Mouse (Mus musculus) erythroid progenitor cell, adult 5-6 weeks (primary cell): Measurements from ENCODE around the gene Plac9a. TPM values are rescaled to one million over a fixed set of nuclear protein-coding genes. Genes with fewer than 3 reads are reported as not detected.
"Not testable (repeated sequence)": the region's sequence is repeated elsewhere in the genome, so short reads cannot be mapped to it uniquely, and the experiment has no call there.

ENCODE experiments used
- ATAC-seq: replicated peaks from 2 replicates; pipeline ENCODE4 v1.8.0; 2016; ENCODE audit warnings: moderate number of reproducible peaks, mild to moderate bottlenecking, moderate TSS enrichment, inconsistent platforms; ENCODE audit not compliant: poor library complexity, low FRiP score, severe bottlenecking
- total RNA-seq, 2 experiments: library from RNA; stranded (forward) in 1 of 2; stranded (reverse) in 1 of 2; fragments of 150-400 nt in 1 of 2; fragments of 186-747, 209-891 nt in 1 of 2; gene quantifications; 2 replicates each; pipeline versions ENCODE4 v1.2.3 to v1.2.4; 2015 to 2017; ENCODE audit warnings: low replicate concordance in 2 of 2

Gene Plac9a
- total RNA-seq (2015; ENCODE audit: low replicate concordance) (not detected in 2 replicates), total RNA-seq (2017; ENCODE audit: low replicate concordance) (not detected in 2 replicates)

DNA sequence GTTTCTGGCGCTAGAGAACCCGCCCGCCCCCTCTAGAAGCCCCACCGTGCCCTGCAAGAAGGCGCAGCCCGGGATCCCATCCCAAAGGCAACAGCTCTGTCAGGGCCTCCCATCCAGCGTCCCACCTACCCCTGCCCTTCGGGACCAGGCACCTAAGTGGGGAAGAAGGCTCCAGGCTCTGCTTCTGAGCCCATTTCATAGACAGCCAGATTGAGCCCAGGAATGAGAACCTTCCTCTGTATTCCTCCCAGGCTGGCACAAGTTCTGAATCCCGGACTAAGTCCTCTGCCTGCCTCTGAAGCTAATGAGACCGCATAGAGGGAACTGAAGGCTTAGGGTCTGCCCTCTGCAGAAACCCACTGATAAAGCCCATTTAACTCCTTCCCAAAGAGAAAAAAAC lies at the start of gene Plac9a:
Gene Plac9a (minus strand): TSS at position 101 of the 400 bp plus-strand sequence.
- not testable (repeated sequence) for ATAC-seq

DNA sequence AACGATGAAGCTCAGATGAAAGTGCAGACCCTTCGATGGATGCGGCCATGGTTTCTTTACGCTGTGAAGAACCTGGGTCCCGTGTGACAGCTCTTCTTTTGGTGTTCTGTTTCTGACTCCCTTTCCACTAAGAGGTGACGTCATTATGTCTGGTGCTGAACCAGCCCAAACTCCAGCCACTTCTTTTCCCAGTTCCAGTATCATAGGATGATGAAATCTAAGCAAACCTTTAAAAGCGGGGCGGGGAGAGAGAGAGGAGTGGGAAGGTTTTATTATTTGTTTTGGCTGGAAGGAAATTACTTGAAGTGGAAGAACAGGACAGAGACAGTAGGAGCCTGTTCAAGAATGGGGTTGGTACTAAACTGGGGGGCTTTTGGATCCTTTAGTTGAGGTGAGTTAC lies 35.1 kb upstream of the Plac9a start, which contains the start of gene Cphx1:
Gene Cphx1 (plus strand): TSS at position 301 of the 400 bp plus-strand sequence.
- not testable (repeated sequence) for ATAC-seq

DNA sequence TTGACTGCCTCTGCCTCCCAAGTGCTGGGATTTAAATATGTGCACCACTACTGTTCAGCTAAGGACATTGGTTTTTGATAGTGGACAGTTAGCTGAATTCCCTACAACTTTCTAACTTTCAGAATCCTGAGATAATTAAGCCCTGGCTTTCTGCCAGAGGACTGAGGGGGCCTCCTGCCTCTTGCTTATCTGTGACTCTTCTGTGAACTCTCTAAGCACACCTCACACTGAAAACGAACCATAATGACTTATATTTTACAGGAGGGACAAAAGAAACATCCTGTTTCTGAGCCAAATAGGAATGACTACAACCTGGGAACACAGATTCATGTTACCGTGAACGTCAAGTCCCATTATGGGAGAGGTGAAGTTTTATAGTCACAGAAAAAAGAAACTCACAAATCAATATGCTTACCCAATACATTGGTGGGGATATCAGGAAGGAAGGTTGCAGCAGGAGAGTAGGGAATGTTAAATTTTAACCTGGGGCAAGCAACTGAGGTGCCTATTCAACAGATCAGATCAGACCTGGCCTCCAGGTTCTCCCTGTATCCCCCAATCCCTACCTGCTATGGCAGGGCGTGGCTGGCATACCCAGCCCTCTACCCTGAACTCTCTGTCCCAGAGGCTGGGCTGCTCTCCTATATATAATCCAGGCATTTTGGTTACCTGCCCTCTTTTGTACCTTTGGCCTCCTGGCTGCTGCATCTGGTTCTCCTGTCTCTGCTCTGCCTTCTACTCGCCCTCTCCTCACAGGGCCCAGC lies 34.1 kb upstream of the Plac9a start:
- ATAC-seq = not testable (repeated sequence)

DNA sequence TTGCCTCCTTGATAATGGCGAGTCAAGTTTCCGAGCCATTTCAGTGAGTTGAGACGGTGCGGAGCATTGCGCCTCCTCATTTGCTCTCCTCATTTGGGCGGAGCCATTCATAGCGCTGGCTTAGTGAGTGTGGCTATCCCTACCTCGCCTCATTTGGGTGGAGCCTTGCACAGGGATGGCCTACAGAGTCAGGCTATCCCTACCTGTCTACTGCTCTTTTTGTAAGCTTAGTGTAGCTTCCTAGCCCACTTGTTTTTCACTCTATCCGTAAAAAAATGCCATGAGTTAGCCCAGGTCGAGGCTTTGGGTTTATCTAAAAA lies 24.6 kb upstream of the Plac9a start, which contains the start of gene Tmem254a:
Gene Tmem254a (minus strand): TSS at position 111 of the 320 bp plus-strand sequence.
- peak; percentile 90 for ATAC-seq

DNA sequence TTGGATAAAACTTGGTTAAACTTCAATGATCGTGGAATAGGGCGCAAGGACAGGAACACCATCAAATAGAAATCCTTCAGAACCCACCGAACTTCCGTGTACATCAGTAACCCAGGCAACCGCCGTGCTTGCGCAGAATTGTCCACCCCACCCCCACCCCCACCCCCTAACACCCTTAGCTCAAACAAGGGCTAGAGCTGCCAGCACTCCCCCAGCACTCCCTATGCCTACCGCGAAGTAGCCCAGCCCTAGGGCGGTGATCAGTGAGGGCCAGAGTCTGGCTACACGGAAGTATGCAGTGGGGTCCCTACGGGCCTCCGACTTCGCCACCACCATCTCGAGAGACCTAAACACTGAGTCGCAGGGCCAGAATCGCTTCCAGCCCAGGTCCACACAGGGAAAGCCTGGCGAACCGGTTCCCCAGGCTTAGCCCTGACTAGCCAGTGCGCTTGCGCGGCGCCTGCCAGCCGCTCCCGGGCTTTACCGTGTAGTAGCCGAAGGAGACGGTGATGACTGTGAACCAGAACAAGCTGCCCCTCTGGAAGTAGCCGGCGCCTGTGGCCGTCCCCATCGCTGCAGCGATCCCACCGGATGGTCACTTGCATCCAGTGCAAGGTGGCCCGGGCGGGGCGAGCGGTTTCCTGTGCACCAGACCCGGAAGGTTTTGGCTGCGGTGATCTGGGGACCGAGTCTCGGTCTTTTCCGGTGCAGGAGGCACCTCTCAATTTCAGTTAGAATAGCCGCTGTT lies 24.1 kb upstream of the Plac9a start:
- ATAC-seq = peak; percentile 46

DNA sequence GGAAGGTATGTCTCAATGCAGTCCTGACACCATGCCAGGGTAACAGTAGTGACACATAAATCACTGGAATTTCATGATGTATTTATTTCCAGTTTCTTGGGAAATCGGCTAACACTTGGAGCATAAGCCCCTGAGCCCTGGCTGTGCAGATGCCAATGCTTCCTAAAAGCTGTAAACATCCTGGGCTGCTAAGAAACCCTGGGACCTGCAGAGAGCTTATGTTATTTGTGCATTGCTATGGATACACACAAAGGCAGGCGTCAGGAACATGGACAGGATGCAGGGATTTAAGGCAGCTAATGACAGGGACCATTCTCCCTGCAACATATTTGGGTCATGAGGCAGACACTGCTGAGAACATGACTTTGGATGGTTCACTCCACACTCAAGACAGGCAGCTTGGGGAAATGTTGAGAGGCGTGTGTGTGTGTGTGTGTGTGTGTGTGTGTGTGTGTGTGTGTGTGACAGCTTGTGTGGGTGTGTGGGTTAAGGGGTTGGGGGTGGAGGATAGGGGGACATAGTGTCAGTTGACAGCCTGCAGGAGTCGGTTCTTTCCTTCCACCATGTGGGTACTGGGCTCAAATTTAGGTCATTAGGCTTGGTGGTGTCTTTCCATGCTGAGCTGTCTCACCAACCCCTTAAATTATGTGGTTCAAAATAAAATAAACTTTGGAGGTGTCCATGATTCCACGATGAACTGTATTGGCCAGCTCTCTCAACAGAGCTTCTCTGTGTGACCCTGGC lies 15.7 kb upstream of the Plac9a start:
- ATAC-seq = not testable (repeated sequence)

DNA sequence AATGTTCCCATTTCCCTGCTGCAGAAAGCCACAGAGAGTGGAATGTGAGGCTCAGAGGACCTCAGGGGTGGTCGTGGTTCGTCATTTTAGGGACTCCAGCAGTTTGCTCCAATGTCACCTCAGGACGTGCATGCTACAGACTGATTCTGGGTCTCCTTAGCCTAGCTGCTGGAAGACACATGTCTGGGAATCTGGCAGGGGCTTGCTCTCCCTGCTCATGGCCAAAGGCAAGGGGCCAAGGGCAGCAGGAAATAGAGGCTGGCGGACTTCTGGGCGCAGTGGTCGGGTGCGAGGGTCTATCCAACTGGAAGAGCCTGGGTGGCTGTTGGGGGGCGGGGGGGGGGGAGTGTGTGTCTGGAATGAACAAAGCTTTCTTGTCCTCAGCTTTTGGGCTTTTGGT lies 6.1 kb upstream of the Plac9a start:
- ATAC-seq = not testable (repeated sequence)

DNA sequence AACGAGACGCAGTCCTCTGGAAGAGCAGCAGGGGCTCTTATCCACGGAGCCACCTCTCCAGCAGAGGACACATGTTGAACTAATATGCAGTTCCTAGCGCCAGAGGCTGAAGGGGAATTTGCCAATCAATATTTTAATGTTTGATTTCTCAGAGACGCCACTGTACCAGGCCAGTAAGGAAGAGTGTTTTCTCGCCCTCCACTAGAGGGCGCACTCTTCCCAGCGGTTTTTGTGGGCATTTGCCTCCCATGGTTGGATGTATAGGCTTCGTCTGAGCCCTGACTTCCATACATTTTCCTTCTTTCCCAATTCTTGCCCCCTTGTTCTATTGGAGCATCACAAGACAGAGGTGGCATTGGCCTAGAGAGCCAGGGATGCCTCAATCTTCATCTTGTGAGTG lies 4.4 kb upstream of the Plac9a start:
- ATAC-seq = not testable (repeated sequence)

DNA sequence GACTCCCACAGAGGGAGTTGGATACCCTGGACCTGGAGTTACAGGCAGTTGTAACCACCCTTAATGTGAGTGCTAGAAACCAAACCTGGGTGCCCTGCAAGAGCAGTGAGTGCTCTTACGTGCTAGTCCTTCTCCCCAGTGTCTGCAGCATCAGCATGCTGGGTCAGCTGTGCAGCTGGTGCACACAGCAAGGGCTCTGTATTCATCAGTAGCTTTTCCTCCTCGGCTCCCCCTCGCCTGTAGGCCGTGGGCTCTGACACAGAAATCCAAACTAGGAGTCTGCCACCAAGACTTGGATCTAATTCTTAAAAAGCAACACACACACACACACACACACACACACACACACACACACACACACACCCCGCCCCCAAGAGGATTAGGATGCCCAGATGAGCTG lies 2.3 kb upstream of the Plac9a start:
- ATAC-seq = not testable (repeated sequence)

DNA sequence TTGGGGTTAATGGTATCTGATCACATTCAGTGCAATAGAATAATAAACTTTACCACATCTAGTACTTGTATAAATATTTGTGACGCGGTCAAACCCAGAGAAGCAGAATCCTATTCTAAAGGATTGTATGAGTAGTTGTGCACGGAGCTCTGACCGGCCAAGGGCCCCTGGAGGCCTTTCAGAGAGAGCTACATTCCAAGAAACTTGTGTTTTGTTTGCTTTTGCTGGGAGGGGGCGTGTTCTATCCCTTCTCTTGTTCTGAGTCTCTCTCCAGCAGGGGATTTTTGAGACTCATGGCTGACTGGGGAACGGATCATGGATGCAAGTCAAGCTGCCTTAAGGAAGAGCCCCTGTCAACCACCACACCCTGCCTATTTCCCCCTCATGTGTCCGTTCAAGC lies 7.2 kb downstream of the Plac9a start:
- ATAC-seq = not testable (repeated sequence)

DNA sequence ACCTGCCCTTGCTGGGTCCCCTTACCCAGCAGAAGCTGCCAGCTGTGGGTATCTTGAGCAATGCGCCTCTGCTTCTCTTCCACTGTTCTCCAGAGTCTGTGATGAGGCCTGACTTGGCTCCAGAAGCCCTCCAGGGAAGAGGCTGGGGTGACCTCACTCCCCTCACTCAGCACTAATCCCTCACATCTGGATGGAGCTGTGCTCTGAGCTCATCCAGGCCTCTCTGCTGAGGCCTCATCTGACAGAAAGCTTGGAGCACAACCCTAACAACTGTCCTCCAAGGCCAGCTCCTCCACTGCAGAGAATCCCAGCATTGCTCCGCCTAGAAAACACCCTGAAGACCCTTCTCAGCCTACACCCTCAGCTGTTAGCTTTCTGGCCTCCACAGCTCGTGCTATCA lies 8.3 kb downstream of the Plac9a start:
- not testable (repeated sequence) for ATAC-seq

DNA sequence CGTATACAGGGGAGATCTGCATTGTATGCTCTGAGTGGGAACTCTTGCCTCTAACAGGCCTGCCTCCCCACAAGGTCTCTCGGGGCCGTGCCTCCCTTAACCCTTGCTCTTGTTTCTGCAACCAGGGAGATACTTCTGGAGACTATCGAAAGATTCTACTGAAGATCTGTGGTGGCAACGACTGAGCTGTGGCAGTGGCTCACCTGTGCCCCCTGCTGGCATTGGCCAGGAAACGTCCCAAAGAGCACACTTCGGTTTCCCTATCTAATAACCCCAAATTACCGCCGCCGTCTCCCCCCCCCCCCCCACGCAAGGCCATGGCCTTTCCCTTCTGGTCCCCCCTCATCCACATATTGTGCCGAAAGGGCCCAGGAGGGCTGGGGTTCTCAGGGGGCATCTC lies 17.0 kb downstream of the Plac9a start:
- ATAC-seq = not testable (repeated sequence)

DNA sequence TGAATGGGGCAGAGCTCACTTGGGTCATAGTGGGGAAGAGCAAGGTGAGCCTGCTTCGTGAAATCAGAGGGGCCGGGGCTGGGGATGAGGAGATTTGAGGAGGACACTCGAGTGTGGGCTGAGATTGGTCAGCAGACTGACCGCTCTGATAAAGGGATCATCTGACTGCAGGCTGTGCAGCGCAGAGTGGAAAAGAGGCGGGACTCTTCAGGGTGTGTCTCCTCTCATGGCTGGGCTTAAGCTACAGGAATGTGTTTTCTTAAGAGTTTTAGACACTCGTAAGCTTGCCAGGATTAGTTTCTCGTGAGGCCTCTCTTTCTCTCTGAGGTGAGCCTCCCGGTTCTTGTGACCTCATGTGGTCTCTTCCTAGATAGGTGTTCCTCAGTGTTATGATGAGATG lies 21.1 kb downstream of the Plac9a start:
- not testable (repeated sequence) for ATAC-seq

DNA sequence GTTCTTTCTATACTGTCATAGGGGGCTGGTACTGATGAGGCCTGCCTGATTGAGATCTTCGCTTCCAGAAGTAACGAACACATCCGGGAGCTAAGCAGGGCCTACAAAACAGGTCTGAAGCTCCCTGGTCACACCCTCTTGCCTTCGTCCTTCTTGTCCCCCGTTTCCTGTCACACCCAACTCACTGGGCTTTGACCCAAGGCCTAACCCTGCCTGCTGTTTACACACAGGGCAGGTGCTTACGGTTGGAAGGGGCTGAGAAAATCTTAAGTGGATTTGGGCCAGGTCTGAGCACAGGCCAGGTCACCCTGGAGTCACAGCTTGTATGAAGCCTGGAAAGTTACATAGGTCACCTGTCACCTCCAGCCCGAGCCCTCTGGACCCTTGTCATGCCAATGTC lies 26.3 kb downstream of the Plac9a start:
- not testable (repeated sequence) for ATAC-seq

DNA sequence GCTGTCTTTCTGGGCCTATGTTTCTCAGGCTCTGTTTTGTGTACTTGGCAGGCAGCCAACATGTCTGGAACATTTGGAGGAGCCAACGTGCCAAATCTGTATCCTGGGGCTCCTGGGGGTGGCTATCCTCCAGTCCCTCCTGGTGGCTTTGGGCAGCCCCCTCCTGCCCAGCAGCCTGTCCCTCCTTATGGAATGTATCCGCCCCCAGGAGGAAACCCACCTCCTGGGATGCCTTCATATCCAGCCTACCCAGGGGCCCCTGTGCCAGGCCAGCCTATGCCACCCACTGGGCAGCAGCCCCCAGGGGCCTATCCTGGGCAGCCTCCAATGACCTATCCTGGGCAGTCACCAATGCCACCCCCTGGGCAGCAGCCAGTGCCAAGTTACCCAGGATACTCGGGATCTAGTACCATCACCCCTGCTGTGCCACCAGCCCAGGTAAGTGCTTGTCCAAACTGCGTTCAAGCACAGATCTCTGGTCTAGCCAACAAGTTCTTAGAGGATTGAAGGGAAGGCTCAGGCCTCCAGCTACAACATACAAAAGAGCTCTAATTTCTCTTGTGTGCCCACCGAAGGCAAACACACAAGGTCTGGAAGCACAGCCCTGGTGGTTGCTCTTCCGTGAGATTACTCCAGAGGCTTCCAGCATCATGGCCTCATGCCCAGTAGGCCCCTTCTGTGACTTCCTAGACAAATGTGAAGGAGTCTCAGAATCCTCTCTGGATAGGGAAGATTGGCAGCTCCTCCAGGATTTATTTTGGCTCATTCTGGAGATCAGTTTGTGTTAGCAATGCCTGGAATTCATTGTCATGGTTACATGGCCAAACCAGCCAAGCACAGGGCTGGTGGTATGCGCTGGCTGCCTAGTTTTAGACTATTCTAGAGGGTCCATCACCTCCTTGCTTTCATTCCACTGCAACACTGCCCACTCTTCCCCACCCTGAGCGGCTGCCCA lies 30.2 kb downstream of the Plac9a start:
- no peak for ATAC-seq

DNA sequence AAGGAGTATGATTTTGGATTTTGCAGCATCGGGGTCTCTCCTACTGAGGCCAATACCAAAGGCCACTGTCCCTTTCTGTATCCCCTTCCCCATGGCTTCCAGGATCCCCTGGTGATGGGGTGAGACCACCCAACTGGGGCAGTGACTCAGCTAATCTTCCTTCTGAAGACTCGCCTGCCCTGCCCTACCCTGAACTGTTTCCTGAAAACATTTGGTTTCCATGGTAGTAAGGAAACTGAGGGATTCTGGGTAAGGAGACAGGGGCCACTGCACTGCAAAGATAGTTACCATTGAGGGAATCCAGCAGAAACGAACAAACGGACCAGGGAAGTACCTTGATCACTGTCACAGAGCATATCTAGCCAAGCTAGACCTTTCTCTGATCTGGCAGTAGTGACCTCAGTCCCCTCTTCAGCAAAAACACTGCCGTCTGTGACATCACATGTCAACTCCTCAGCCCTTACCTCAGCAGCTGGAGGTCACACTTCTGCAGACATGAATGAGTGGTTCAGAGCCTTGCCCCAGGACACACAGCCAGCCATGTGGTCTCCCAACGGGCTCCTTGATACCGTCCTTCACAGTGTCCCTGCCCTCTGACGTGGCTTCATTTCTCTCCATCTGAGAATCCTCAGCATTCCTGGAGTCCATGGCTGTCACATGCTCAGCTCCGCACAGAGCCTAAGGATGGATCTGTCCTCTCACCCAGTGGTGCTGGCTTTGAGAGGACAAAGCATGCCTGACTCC lies 33.6 kb downstream of the Plac9a start:
- no peak for ATAC-seq

DNA sequence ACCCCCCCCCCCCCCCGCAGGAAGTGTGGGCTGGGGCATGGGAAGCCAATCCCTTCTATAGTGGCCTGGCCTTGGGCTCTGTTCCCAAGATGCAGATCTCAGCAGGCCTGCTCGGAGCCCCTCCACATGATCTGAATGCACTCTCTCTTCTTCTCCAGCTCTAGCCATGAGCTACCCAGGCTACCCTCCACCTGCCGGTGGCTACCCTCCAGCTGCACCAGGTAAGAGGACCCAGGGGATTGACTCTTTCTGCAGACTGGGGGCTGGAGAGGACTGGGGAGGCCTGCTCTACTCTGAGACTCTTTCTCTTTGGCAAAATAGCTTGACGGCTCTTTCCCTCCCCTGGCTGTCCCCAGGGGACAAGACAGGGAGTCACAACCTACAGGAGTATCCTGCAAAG lies 34.2 kb downstream of the Plac9a start:
- ATAC-seq = no peak

DNA sequence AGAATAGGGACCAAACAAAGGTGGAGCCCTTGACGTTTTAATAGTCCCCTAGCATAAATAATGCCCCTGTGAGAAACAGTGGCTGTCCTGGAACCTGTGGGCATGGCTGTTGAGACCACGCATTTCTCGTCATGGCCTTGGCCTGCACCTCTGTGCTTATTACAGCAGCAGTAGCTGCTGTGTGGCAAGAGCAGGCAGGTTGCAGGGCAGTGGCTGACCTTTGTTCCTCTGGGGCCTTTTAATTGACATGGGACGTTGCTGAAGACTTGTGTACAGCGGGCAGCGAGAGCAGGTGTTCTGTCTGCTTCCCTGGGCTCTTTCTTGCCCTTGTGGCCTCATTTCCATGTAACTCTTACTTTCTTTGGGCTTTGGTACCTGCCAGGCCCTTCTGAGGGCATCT lies 35.1 kb downstream of the Plac9a start:
- no peak for ATAC-seq

DNA sequence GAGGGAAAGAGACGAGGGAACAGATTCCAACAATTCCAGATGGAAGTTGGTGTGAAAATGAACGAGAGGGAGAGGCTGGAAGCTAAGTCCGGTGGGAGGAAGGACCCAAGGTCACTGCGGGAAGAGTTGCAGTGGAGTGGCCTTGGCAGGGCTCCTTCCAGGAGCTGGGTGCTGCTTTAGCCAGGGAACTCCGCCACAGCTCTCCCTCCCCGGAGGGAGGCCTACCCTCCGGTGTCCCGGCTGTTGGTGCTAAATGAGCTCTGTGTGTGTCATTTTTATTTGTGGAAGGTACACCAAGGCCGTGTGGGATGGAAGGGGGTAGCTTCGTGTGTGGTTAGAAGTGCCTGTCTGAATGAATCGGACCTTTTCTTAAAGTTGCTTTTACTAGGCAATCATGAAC lies 36.1 kb downstream of the Plac9a start:
- no peak for ATAC-seq
